Mouse (Mus musculus) limb, embryonic 13.5 days (tissue): Measurements from ENCODE around the gene Kcnn3. TPM values are rescaled to one million over a fixed set of nuclear protein-coding genes. Genes with fewer than 3 reads are reported as not detected.

Source experiments
- ATAC-seq: fragments of 200-750 bp; cut with Nextera tagmentation; 2 replicates; pipeline ENCODE4 v1.8.0; 2017; ENCODE audit warnings: low read depth, moderate number of reproducible peaks, moderate TSS enrichment; ENCODE audit not compliant: low FRiP score
- H3K27ac ChIP-seq: fragments of 300-500 bp; sonication (generic); 2 replicates; pipeline ENCODE4 v1.5.1; 2015; ENCODE audit warnings: inconsistent platforms, mild to moderate bottlenecking, moderate library complexity
- H3K27me3 ChIP-seq: fragments of 300-500 bp; sonication (generic); 2 replicates; pipeline ENCODE4 v1.6.1; 2015; ENCODE audit warnings: mild to moderate bottlenecking, inconsistent platforms
- H3K36me3 ChIP-seq: fragments of 300-500 bp; sonication (generic); 2 replicates; pipeline ENCODE4 v1.6.1; 2015; ENCODE audit warnings: inconsistent platforms, mild to moderate bottlenecking, moderate library complexity
- H3K4me1 ChIP-seq: fragments of 300-500 bp; sonication (generic); 2 replicates; pipeline ENCODE4 v1.6.1; 2015; ENCODE audit warnings: inconsistent platforms
- H3K4me2 ChIP-seq: fragments of 300-500 bp; sonication (generic); replicated peaks from 2 replicates; pipeline ENCODE4 v1.6.1; 2015; ENCODE audit warnings: inconsistent platforms, mild to moderate bottlenecking, moderate library complexity
- H3K4me3 ChIP-seq: fragments of 300-500 bp; sonication (generic); 2 replicates; pipeline ENCODE4 v1.5.1; 2015; ENCODE audit warnings: moderate library complexity, mild to moderate bottlenecking, inconsistent platforms
- H3K9ac ChIP-seq: fragments of 300-500 bp; sonication (generic); 2 replicates; pipeline ENCODE4 v1.6.1; 2015; ENCODE audit warnings: mild to moderate bottlenecking, inconsistent platforms
- H3K9me3 ChIP-seq: fragments of 300-500 bp; sonication (generic); 2 replicates; pipeline ENCODE4 v1.6.1; 2016; ENCODE audit warnings: inconsistent platforms
- WGBS: fragments of 180-500 bp; shearing (Covaris S2); methylation state at CpG from one replicate; pipeline ENCODE4 v1.1.7; 2015; 5-methylcytosine and 5-hydroxymethylcytosine counted together
- polyA plus RNA-seq: library from polyadenylated mRNA; unstranded; fragments of >200 nt; fragmentation: Nextera tagmentation; extraction: Ambion mirVana; gene quantifications from 2 replicates; pipeline ENCODE4 v1.2.1, GENCODE M21; 2015

Kcnn3 gene
- polyA plus RNA-seq, 1 experiment from 2014 or later, result 3.5 TPM

DNA sequence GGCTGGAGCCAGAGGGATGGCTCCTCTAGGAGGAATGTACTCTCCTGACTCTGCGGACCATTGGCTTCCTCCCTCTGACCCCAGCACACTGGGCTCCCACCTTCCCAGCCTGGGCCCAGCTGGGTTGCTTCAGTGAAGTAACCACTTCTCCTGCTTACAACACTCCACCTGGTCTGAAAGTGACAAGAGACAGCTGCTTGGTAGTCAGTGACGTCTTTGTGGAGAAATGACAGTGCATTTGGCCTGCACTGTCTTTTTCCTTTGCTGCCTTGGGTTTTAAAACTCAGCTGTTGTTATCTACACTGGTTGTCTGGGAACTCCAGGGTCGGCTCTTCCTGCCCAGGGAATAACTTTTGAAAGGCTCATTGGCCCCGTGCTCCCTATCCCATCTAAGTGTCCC is 29.5 kb downstream of the Kcnn3 start:
- H3K36me3 ChIP-seq, result no peaks in the 10 kb centered on the region
- H3K4me3 ChIP-seq, result no peak overlapping the region
- no peak overlapping the region for H3K4me2 ChIP-seq
- no peaks in the 10 kb centered on the region for H3K4me1 ChIP-seq
- no peaks in the 10 kb centered on the region for H3K9me3 ChIP-seq
- H3K9ac ChIP-seq, result no peak overlapping the region
- WGBS, result 52% methylated on average over 4 of the region's 4 CpGs
- H3K27ac ChIP-seq, result no peak overlapping the region
- ATAC-seq, result no peak
- H3K27me3 ChIP-seq, result no peaks in the 10 kb centered on the region

DNA sequence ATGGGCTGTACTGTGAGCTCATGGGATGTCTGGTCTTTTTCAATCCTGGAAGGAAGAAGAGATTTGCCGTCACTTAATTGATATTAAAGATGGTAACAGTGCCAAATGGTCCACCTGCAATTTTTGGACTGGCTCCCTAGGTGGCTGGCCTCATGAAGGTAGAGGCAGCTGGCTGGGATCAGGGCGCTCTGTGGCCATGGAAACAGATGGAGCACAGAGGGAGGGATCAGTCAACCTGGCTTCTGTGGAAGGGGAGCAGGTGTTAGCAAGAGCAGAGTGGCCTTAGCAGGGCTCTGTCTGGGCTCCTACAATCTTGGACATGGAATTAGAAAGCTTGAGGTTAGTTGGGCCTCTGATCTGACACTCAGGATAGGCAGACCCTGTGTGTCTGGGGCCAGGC is 31.9 kb downstream of the Kcnn3 start:
- Histone ChIP-seq H3K36me3 (no peaks in the 10 kb centered on the region), H3K4me2 (no peak overlapping the region), H3K4me1 (no peaks in the 10 kb centered on the region), H3K9me3 (no peaks in the 10 kb centered on the region), H3K4me3 (no peak overlapping the region), H3K27me3 (no peaks in the 10 kb centered on the region), H3K27ac (no peak overlapping the region), H3K9ac (no peak overlapping the region)
- ATAC-seq, result peak; percentile 54
- WGBS, result 69% methylated on average over 2 of the region's 2 CpGs

DNA sequence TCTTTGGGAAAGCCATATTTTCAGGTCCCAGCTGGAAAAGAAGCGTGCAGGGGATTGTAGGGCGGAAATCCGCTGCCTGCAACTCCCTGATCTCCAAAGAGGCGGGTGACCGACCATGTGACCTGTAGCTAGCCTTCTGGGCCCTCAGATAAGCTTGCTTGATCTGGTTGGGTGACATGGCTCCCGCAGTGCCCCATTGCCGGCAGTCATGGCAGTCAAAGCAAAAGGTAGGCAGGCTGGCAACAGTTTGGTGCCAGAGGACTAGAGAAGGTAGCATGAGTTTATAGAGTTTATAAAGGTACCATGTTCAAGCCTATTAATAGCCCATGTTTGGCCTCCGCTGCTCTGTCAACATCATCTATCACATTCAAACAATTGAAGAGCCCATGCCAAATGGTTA is 33.5 kb downstream of the Kcnn3 start:
- H3K9me3 ChIP-seq, result no peaks in the 10 kb centered on the region
- no peak overlapping the region for H3K27ac ChIP-seq
- no peaks in the 10 kb centered on the region for H3K36me3 ChIP-seq
- no peak overlapping the region for H3K4me2 ChIP-seq
- H3K4me3 ChIP-seq, result no peak overlapping the region
- H3K4me1 ChIP-seq, result no peaks in the 10 kb centered on the region
- no peak for ATAC-seq
- no peak overlapping the region for H3K9ac ChIP-seq
- 90% methylated on average over 8 of the region's 8 CpGs for WGBS
- no peaks in the 10 kb centered on the region for H3K27me3 ChIP-seq

DNA sequence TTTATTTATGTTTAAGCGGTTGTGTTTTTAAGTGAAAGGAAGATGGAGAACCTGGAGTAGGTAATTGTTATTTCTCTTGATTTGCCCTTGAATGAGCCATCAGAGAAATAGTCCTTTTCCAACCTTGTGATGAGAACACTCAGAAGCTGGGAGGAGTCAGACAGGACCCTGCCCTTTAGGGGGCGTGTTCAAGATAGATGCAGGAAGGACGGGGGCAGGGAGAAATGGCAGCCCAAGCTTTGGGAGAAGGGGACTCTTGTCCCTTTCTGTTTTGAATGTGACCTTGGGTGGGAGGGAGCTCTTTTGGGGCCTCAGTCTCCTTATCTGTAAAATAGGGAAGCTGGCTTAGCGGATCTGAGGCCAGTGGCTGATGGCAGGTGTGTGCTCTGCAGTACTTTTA is 34.0 kb downstream of the Kcnn3 start:
- H3K4me3 ChIP-seq, result no peak overlapping the region
- H3K27ac ChIP-seq, result no peak overlapping the region
- ATAC-seq, result no peak
- H3K4me1 ChIP-seq, result peaks cover 2% of the 10 kb centered on the region; the same call in 1 of the 2 replicates
- no peak overlapping the region for H3K4me2 ChIP-seq
- WGBS, result 74% methylated on average over 4 of the region's 4 CpGs
- H3K36me3 ChIP-seq, result no peaks in the 10 kb centered on the region
- H3K9me3 ChIP-seq, result no peaks in the 10 kb centered on the region
- no peaks in the 10 kb centered on the region for H3K27me3 ChIP-seq
- H3K9ac ChIP-seq, result no peak overlapping the region

DNA sequence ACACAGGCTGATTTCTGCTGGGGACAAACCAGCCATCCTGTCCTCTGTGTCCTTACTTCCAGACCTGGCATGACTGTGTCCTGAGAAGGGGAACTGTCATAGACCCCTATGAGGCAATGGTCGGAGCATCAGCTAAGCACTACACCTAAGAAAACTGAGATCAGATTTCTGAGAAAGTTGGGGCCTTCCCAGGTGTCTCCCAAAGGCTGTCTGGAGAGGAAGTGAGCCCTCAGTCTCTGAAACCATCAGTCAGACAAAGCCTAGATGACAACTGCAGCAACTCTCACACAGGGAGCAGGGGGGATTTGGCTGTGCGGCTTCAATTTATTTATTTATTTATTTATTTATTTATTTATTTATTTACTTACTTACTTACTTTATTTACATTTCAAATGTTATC is 34.6 kb downstream of the Kcnn3 start:
- no peak for ATAC-seq
- WGBS, result 85% methylated on average over 2 of the region's 2 CpGs

DNA sequence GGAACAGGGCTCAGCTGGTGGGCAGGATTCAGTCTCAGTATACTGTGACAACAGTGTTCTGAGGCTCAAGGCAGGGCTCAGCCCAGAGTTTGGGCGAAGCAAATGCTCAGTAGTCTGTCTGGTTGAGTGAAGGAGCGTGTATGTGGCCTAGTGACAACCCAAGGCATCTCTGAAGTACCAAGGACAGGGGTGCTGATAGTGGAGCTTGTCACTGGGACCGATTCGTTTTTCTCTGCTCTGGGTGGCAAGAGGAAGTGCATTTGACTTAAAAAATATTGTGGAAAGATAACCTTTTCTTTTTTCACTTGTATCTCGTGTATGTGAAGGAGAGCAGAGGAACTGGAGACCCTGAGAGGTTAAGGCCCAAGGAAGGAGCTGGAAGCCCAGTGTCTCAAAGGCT is 37.8 kb downstream of the Kcnn3 start:
- WGBS, result 71% methylated on average over 5 of the region's 5 CpGs
- H3K4me3 ChIP-seq, result no peak overlapping the region
- no peaks in the 10 kb centered on the region for H3K9me3 ChIP-seq
- H3K4me1 ChIP-seq, result peaks cover 6% of the 10 kb centered on the region; the same call in 1 of the 2 replicates
- H3K9ac ChIP-seq, result no peak overlapping the region
- no peak overlapping the region for H3K4me2 ChIP-seq
- no peaks in the 10 kb centered on the region for H3K27me3 ChIP-seq
- H3K27ac ChIP-seq, result no peak overlapping the region
- no peak for ATAC-seq
- no peaks in the 10 kb centered on the region for H3K36me3 ChIP-seq

More for the DNA sequence above, 34.6 kb downstream of the Kcnn3 start:
- Histone ChIP-seq H3K4me3 (no peak overlapping the region), H3K9me3 (no peaks in the 10 kb centered on the region), H3K27me3 (no peaks in the 10 kb centered on the region), H3K27ac (no peak overlapping the region), H3K9ac (no peak overlapping the region), H3K4me1 (peaks cover 6% of the 10 kb centered on the region; the same call in 1 of the 2 replicates), H3K4me2 (no peak overlapping the region), H3K36me3 (no peaks in the 10 kb centered on the region)

DNA sequence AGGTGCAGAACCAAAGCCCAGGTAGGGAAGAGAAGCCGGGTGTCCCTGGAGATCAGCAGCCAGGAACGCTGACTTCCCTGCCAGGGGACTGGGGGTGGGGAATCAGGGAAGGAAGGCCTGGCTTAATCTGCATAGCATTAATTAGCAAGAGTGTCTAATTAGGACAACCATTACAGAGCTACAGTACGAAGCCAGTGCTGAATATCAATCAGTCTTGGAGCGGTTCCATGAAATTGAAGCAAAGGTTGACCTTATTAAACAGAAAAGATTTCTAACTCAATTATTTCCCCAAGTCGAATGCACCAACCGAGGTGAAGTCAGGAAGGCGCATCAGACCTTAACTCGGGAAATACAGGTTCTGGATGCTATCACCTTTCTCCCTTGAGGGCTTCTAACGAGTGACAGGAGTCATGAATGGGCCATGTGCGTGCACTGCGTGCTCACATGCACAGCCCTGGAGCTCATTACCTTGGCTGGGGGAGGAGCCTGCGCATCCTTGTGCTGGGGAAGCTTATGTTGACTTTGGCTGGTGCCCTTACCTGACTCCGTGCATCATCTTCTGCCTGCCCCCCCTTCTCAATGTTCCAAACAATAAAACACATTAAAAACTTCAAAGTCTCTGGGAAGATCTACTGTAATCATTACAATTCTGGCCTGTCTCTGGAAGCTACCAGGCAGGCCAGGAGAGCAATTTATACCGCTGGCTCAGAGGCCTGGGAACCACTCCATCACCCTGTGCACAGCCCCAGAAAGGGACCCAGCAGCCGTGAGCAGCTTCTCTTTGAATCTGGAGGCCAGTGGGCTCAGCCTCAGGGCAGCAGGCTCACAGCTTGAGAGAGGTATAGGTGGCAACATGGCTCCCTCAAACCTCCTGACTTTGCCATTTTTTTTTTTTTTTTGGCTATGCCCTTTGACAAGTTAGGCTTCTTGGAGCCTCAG is 39.3 kb downstream of the Kcnn3 start:
- peaks cover 6% of the 10 kb centered on the region; the same call in 1 of the 2 replicates for H3K4me1 ChIP-seq
- ATAC-seq, result no peak
- no peak overlapping the region for H3K27ac ChIP-seq
- no peaks in the 10 kb centered on the region for H3K9me3 ChIP-seq
- no peaks in the 10 kb centered on the region for H3K27me3 ChIP-seq
- no peak overlapping the region for H3K4me2 ChIP-seq
- WGBS, result 42% methylated on average over 15 of the region's 15 CpGs
- H3K4me3 ChIP-seq, result no peak overlapping the region
- no peak overlapping the region for H3K9ac ChIP-seq
- H3K36me3 ChIP-seq, result no peaks in the 10 kb centered on the region

DNA sequence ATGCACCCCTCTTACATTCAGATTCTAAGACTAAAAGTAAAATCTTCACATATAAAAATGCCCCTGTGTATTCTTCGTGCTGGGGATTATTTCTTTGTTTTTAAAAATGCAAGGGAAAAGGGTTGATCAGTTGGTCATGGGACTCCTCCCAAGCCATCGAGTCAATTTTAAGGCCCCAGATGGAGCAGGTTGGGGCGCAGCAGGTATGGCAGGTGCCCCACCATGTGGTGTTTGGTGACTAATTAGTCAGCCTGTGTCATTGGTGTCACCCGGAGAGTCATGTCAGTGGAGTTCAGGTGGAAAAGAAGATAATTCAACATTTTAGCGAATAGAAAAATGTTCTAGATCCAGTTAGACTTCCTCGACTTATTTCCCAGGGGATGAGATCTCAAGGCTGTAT is 41.4 kb downstream of the Kcnn3 start:
- 90% methylated on average over 6 of the region's 6 CpGs for WGBS

DNA sequence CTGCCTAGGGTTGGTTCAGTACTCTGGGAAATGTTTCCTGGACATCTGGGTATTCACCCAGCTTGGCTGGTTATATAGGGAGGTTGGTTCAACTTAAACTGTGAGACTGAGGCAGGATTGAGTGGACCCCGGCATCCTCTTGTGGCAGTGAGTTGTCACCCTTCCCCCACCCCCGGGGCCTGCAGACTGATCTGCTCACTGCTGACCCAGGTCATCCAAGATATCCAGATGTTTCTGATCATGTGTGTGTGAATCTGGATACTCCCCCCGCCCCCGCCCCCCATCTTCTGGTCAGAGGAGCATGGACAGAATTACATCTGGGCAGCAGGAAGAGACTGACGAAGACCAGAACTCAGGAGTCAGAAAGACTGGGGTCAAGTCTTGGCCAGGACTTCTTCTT is 45.4 kb downstream of the Kcnn3 start:
- WGBS, result 39% methylated on average over 5 of the region's 5 CpGs
- ATAC-seq, result no peak
- Histone ChIP-seq H3K9me3 (no peaks in the 10 kb centered on the region), H3K36me3 (no peaks in the 10 kb centered on the region), H3K4me1 (no peaks in the 10 kb centered on the region), H3K27ac (no peak overlapping the region), H3K9ac (no peak overlapping the region), H3K4me2 (no peak overlapping the region), H3K4me3 (no peak overlapping the region), H3K27me3 (no peaks in the 10 kb centered on the region)

More for the DNA sequence above, 41.4 kb downstream of the Kcnn3 start:
- Histone ChIP-seq H3K4me3 (no peak overlapping the region), H3K36me3 (no peaks in the 10 kb centered on the region), H3K27ac (no peak overlapping the region), H3K9ac (no peak overlapping the region), H3K4me1 (peaks cover 6% of the 10 kb centered on the region; the same call in 1 of the 2 replicates), H3K4me2 (no peak overlapping the region), H3K27me3 (no peaks in the 10 kb centered on the region), H3K9me3 (no peaks in the 10 kb centered on the region)
- ATAC-seq, result no peak

DNA sequence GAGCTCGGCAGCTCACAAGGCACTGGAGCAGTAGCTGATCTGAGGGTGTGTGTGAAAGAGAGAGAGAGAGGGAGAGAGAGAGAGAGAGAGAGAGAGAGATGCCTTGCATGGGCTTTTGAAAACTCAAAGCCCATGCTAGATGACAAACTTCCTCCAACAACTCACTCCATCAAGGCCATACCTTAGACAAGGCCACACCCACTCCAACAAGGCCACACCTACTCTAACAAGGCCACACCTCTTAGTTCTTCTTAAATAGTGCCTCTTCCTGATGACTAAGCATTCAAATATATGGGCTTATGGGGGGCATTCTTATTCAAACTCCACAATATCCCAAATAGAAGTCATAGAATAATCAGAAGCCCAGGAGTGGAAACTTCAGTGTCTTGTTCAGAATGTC is 49.1 kb downstream of the Kcnn3 start:
- no peaks in the 10 kb centered on the region for H3K36me3 ChIP-seq
- no peaks in the 10 kb centered on the region for H3K9me3 ChIP-seq
- WGBS, result 92% methylated on average over 1 of the region's 1 CpGs
- no peak overlapping the region for H3K9ac ChIP-seq
- no peak overlapping the region for H3K4me3 ChIP-seq
- no peak overlapping the region for H3K4me2 ChIP-seq
- no peaks in the 10 kb centered on the region for H3K27me3 ChIP-seq
- no peak overlapping the region for H3K27ac ChIP-seq
- H3K4me1 ChIP-seq, result no peaks in the 10 kb centered on the region
- no peak for ATAC-seq

DNA sequence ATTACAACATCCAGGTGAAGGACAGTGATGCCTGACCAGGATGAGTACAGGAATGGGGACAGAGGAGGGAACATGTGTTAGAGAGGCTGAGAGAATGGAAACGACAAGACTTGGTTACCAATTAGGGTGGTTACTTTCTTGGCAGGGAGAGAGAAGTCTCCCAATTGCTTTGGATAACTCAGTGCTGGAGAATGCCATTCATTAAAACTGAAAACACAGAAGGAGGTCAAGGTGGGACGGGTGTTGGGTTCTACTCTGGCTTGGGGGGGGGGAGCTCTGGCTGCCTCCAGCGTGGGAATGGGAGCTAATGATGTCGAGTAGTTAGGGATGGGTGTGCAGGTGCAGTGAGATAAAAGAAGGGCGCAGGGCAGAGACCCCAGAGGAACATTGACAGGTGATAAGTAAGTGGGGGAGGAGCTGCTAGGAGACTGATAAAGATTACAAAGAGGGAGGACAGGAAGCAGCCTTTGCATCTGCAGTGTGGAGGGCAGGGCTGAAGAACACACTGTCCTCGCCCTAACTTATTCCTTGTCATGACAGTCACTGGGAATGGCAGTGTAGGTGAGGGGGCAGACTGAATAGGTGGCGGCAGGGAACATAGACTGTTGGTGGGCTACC is 49.9 kb downstream of the Kcnn3 start:
- H3K4me3 ChIP-seq, result no peak overlapping the region
- H3K27ac ChIP-seq, result no peak overlapping the region
- ATAC-seq, result no peak
- 38% methylated on average over 7 of the region's 7 CpGs for WGBS
- no peak overlapping the region for H3K9ac ChIP-seq
- no peaks in the 10 kb centered on the region for H3K9me3 ChIP-seq
- H3K27me3 ChIP-seq, result no peaks in the 10 kb centered on the region
- no peaks in the 10 kb centered on the region for H3K4me1 ChIP-seq
- H3K4me2 ChIP-seq, result no peak overlapping the region
- no peaks in the 10 kb centered on the region for H3K36me3 ChIP-seq

DNA sequence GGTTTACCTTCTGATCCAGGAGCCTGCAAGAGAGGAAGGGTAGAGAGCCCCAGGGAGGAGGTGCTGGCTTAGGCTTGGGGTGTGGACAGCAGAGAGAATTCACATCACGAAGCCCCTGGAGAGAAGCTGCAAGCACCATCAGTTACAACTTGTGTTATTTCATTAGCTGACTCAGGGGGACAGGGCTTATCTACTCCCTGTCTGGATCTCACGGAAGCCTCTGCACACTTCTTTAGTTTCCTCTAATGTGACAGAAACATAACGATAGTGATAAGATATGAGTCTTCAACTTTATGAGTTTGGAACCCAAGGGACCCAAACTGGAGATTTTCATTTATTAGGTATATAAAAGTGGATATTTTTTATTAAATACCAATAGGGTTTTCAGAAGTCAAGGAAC is 50.4 kb downstream of the Kcnn3 start:
- no peak for ATAC-seq
- 50% methylated on average over 3 of the region's 3 CpGs for WGBS
- Histone ChIP-seq H3K27me3 (no peaks in the 10 kb centered on the region), H3K36me3 (no peaks in the 10 kb centered on the region), H3K4me2 (no peak overlapping the region), H3K27ac (no peak overlapping the region), H3K4me3 (no peak overlapping the region), H3K4me1 (no peaks in the 10 kb centered on the region), H3K9me3 (no peaks in the 10 kb centered on the region), H3K9ac (no peak overlapping the region)
